Mouse (Mus musculus) intestine, embryonic 16.5 days (tissue): ENCODE measurements at regions not wholly inside any gene's neighbourhood (a gene's known extent, or its start where the extent isn't known, plus 50 kb on each side); places are given as distances from the start of the nearest gene placed in this dataset.

Experiments
- ATAC-seq: fragments of 200-750 bp; cut with Nextera tagmentation; 2 replicates; pipeline ENCODE4 v1.8.0; 2017; ENCODE audit warnings: moderate TSS enrichment, moderate library complexity
- H3K27ac ChIP-seq: fragments of 300-500 bp; sonication (generic); 2 replicates; pipeline ENCODE4 v1.5.1; 2014; ENCODE audit warnings: mild to moderate bottlenecking, low read length
- H3K27me3 ChIP-seq: fragments of 300-500 bp; sonication (generic); replicated peaks from 2 replicates; pipeline ENCODE4 v1.6.1; 2014; ENCODE audit warnings: low read length, control low read depth, mixed read lengths; ENCODE audit not compliant: control insufficient read depth, insufficient read depth
- H3K36me3 ChIP-seq: fragments of 300-500 bp; sonication (generic); 2 replicates; pipeline ENCODE4 v1.6.1; 2014; ENCODE audit warnings: low read length, control low read depth; ENCODE audit not compliant: control insufficient read depth, insufficient read depth
- H3K4me1 ChIP-seq: fragments of 300-500 bp; sonication (generic); 2 replicates; pipeline ENCODE4 v1.6.1; 2014; ENCODE audit warnings: low read length, control low read depth, mixed read lengths; ENCODE audit not compliant: control insufficient read depth, insufficient read depth
- H3K4me2 ChIP-seq: fragments of 300-500 bp; sonication (generic); 2 replicates; pipeline ENCODE4 v1.6.1; 2014; ENCODE audit warnings: low read depth, low read length, control low read depth
- H3K4me3 ChIP-seq: fragments of 300-500 bp; sonication (generic); 2 replicates; pipeline ENCODE4 v1.5.1; 2014; ENCODE audit warnings: mild to moderate bottlenecking, low read length
- H3K9ac ChIP-seq: fragments of 300-500 bp; sonication (generic); 2 replicates; pipeline ENCODE4 v1.6.1; 2014; ENCODE audit warnings: low read depth, low read length
- H3K9me3 ChIP-seq: fragments of 300-500 bp; sonication (generic); 2 replicates; pipeline ENCODE4 v1.6.1; 2016; ENCODE audit warnings: low read length, control low read depth; ENCODE audit not compliant: control insufficient read depth
- WGBS: fragments of 180-500 bp; shearing (Covaris S2); extraction: QIAGEN DNeasy Blood & Tissue Kit; methylation state at CpG from one replicate; pipeline ENCODE4 v1.1.7; 2014; 5-methylcytosine and 5-hydroxymethylcytosine counted together

- no peaks in the 10 kb centered on the region for H3K9me3 ChIP-seq
- ATAC-seq: no peak
- H3K4me1 ChIP-seq: peaks cover 34% of the 10 kb centered on the region
- H3K27ac ChIP-seq: no peak overlapping the region
- H3K27me3 ChIP-seq: no peaks in the 10 kb centered on the region
- 53% methylated on average over 7 of the region's 7 CpGs for WGBS
- H3K36me3 ChIP-seq: no peaks in the 10 kb centered on the region
- no peak overlapping the region for H3K4me3 ChIP-seq
- H3K4me2 ChIP-seq: no peak overlapping the region
- no peak overlapping the region for H3K9ac ChIP-seq
These were observed 179.1 kb upstream of the Sulf2 start for GRCm38 (mm10) chr2:166334559-166334958.

GRCm38 (mm10) chr2:166333818-166334217 lies 178.4 kb upstream of the Sulf2 start:
- no peaks in the 10 kb centered on the region for H3K36me3 ChIP-seq
- H3K4me2 ChIP-seq: no peak overlapping the region
- no peak overlapping the region for H3K4me3 ChIP-seq
- no peaks in the 10 kb centered on the region for H3K9me3 ChIP-seq
- WGBS: 62% methylated on average over 4 of the region's 4 CpGs
- H3K27me3 ChIP-seq: no peaks in the 10 kb centered on the region
- ATAC-seq: no peak
- H3K4me1 ChIP-seq: peaks cover 34% of the 10 kb centered on the region
- no peak overlapping the region for H3K9ac ChIP-seq
- H3K27ac ChIP-seq: peak overlapping the region; percentile 80

- 45% methylated on average over 13 of the region's 13 CpGs for WGBS
- no peaks in the 10 kb centered on the region for H3K36me3 ChIP-seq
- H3K4me2 ChIP-seq: no peak overlapping the region
- H3K9ac ChIP-seq: no peak overlapping the region
- H3K27ac ChIP-seq: peak overlapping the region; percentile 80
- peaks cover 34% of the 10 kb centered on the region for H3K4me1 ChIP-seq
- no peak overlapping the region for H3K4me3 ChIP-seq
- no peaks in the 10 kb centered on the region for H3K27me3 ChIP-seq
- ATAC-seq: peak; percentile 58; the same call in 1 of the 2 replicates
- H3K9me3 ChIP-seq: no peaks in the 10 kb centered on the region
These were observed 177.4 kb upstream of the Sulf2 start for GRCm38 (mm10) chr2:166332748-166333417.

DNA sequence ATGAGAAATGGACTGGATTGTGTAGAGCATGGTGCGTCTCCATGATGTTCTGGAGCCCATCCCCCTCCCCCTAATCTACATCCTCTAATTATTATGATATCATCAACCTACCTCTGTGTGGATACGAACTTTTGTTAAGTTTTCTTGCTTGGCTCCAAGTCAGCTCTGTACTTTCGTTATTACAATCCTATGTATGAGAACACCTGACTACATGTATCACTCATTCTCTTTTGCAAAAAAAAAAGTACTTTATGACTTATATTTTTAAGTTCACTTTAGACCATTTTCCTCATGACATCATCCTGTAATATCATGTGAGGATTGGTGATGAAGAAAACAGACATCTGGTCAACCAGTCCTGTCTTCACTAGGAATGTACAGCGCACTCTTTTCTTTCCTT lies 175.7 kb upstream of the Sulf2 start:
- Histone ChIP-seq H3K27me3 (no peaks in the 10 kb centered on the region), H3K4me1 (peaks cover 27% of the 10 kb centered on the region), H3K9ac (no peak overlapping the region), H3K4me3 (no peak overlapping the region), H3K4me2 (no peak overlapping the region), H3K27ac (no peak overlapping the region), H3K9me3 (no peaks in the 10 kb centered on the region), H3K36me3 (no peaks in the 10 kb centered on the region)
- WGBS: 91% methylated on average over 4 of the region's 4 CpGs
- ATAC-seq: no peak

DNA sequence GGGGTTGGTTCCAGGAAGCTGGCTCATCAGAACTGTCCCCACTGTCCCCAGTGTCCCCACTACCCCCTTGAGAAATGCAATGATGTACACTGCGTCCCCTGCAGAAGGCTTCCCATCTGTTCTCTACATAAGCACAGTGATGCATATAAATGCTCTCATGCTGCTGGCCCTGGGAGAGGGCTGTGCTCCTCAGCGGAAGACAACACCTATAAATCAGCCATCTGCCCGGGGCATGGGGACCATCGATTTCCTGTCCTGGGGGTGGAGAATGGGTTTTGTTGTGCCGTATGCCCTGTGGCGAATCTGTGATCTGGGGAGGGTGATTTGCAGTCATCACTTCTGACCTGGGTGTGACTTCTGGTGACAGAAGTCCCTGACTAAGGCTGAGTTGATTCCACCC lies 174.9 kb upstream of the Sulf2 start:
- no peak overlapping the region for H3K4me3 ChIP-seq
- H3K4me2 ChIP-seq: no peak overlapping the region
- no peak for ATAC-seq
- H3K9me3 ChIP-seq: no peaks in the 10 kb centered on the region
- H3K36me3 ChIP-seq: no peaks in the 10 kb centered on the region
- peaks cover 27% of the 10 kb centered on the region for H3K4me1 ChIP-seq
- H3K9ac ChIP-seq: no peak overlapping the region
- 60% methylated on average over 6 of the region's 6 CpGs for WGBS
- no peak overlapping the region for H3K27ac ChIP-seq
- H3K27me3 ChIP-seq: no peaks in the 10 kb centered on the region

DNA sequence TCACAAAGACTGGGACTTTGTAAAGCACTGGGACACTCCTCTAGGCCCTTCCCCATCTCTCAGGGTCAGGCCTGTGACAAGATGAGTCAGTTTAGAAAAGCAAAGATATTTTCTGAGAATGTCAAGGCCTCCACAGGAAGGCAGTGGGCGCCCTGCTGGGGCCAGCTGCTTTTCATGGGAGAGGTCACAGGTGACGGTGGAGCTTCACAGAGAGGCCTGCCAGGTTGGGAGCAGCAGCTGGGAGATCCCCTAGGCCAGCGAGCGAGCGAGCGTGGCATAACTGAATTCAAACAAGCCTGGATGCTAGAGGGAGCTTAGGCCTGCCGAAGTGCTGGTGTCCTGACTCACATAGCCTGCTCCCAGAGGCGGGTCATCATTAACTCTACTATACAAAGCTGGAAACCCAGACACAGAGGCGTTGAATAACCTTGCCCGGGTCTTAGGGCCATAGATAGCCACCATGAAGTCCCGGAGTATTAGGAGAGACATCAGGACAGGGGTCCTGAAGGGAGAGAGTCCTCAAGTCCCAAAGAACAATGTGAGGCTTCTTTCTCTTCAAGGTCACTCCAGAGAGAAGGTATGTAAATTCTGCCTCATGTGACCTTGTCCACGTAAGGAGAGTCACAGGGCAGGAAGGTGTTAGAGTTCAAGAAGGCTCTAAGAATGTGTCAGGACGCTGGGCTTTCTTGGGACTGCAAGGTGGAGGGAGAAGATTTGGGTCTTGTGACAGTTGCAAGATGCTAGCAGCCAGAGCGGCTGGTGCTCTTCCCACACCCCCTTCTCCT lies 174.3 kb upstream of the Sulf2 start:
- H3K9ac ChIP-seq: no peak overlapping the region
- no peak overlapping the region for H3K27ac ChIP-seq
- ATAC-seq: no peak

DNA sequence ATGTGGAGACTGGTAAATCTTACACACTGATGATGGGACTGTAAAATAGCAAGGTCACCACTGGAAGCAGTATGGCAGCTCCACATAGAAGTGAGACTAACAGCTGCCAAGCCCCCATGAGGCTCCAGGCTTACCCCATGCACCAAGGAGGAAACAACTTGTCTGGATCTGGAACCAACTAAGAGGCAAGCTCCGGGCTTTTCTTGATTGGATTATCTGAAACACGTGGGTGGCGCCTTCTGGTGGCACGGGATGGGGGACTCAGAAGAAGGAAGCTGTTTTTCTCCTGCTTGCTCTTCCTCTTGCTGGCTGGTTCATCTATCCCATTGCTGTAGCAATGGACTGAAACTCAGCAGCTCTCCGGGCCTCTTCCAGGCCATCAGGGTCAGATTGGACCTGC lies 171.5 kb upstream of the Sulf2 start:
- Histone ChIP-seq H3K27ac (no peak overlapping the region), H3K4me1 (peaks cover 18% of the 10 kb centered on the region), H3K27me3 (no peaks in the 10 kb centered on the region), H3K4me3 (no peak overlapping the region), H3K4me2 (no peak overlapping the region), H3K36me3 (no peaks in the 10 kb centered on the region), H3K9me3 (no peaks in the 10 kb centered on the region), H3K9ac (no peak overlapping the region)
- 76% methylated on average over 5 of the region's 5 CpGs for WGBS
- no peak for ATAC-seq

More for the DNA sequence above, 174.3 kb upstream of the Sulf2 start:
- 75% methylated on average over 14 of the region's 14 CpGs for WGBS
- Histone ChIP-seq H3K36me3 (no peaks in the 10 kb centered on the region), H3K4me1 (peaks cover 32% of the 10 kb centered on the region), H3K27me3 (no peaks in the 10 kb centered on the region), H3K4me3 (no peak overlapping the region), H3K9me3 (no peaks in the 10 kb centered on the region), H3K4me2 (no peak overlapping the region)

DNA sequence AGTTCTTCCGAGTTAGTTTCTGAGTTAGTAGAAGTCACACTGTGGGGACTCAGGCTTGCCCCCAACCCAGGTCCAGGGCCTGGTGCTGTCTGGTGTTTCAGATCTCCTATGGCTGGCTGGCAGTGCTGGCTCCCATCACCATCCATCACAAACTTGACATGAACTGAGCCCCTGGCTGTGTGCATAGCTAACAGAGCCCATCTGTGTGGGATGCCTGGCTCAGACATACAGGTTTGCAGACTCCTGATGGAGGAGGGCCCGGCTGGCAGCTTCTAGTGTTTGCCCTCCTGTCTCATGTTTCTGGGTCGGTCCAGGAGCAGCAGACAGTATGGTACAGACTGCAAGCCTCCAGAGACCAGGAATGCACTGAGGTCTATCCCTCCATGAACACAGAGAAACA lies 169.5 kb upstream of the Sulf2 start:
- Histone ChIP-seq H3K9me3 (no peaks in the 10 kb centered on the region), H3K4me1 (peaks cover 18% of the 10 kb centered on the region), H3K36me3 (no peaks in the 10 kb centered on the region), H3K27ac (peak overlapping the region; percentile 59), H3K4me3 (no peak overlapping the region), H3K9ac (peak overlapping the region; percentile 4; the same call in 1 of the 2 replicates), H3K4me2 (no peak overlapping the region), H3K27me3 (no peaks in the 10 kb centered on the region)
- 47% methylated on average over 3 of the region's 3 CpGs for WGBS
- ATAC-seq: peak; percentile 28

GRCm38 (mm10) chr2:166324439-166324838 lies 169.0 kb upstream of the Sulf2 start:
- Histone ChIP-seq H3K4me1 (peaks cover 18% of the 10 kb centered on the region), H3K27ac (peak overlapping the region; percentile 59), H3K27me3 (no peaks in the 10 kb centered on the region), H3K9ac (no peak overlapping the region), H3K4me2 (no peak overlapping the region), H3K4me3 (no peak overlapping the region), H3K36me3 (no peaks in the 10 kb centered on the region), H3K9me3 (no peaks in the 10 kb centered on the region)
- ATAC-seq: peak; percentile 93
- WGBS: 15% methylated on average over 10 of the region's 10 CpGs
